Comparison of ENCODE assay signal across 10 mouse cellular contexts in the genomic region with DNA sequence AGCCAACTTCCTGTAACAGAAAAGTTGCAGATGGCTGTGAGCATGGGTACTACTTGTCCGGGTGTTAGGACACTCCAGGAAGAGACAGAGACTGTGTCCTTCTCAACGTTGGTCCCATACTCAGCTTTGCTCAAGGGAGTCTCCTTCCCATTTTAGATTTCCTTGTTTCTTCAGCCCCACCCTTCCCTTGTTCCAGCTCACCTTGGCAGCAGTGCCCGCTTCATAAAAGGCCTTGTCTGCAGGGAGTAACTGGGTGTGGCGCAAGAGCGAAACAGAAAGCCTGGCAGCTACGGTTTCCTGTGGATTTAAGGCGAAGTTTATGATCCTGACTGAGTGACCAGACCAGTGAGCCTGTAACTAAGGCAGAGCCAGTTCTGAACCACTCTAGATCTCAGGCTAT. TPM values are rescaled to one million over a fixed set of nuclear protein-coding genes. Genes with fewer than 3 reads are reported as not detected.
A peak's percentile ranks its signal among the peaks of the same experiment; 100 is the strongest.
DNase-seq lines count a peak whose midpoint lies in the region; ATAC-seq and TF ChIP-seq lines count a peak whose summit lies in the region.
"Had no signal": no experiment of that assay in that cellular context is flagged by ENCODE, and none has a peak within 500 bp of the region (broad histone marks: within the 10 kb centered on the region; RNA-seq: fewer than 3 reads in every experiment).

No protein-coding gene starts in this region.

- peaks cover 42% of the 10 kb centered on the region for H3K4me1 ChIP-seq in embryonic facial prominence, embryonic 15.5 days
- peaks cover 16% of the 10 kb centered on the region for H3K4me1 ChIP-seq in intestine, embryonic 15.5 days (replicated peaks)
- H3K4me1 ChIP-seq in forebrain, embryonic 15.5 days = peaks cover 4% of the 10 kb centered on the region; the same call in 1 of the 2 replicates

- no peaks in the 10 kb centered on the region for H3K9me3 ChIP-seq in embryonic facial prominence, embryonic 15.5 days (replicated peaks)
- H3K9me3 ChIP-seq in intestine, embryonic 15.5 days = no peaks in the 10 kb centered on the region
- no peaks in the 10 kb centered on the region for H3K9me3 ChIP-seq in forebrain, embryonic 15.5 days

- H3K27ac ChIP-seq in gastrocnemius, adult 2 months = peak overlapping the region; percentile 81
- H3K27ac ChIP-seq in embryonic facial prominence, embryonic 15.5 days (replicated peaks) = 0 out of 2 replicates have a peak overlapping the region, but pooled peaks have one; percentile 71
- peak overlapping the region; percentile 56 for H3K27ac ChIP-seq in intestine, embryonic 15.5 days
- H3K27ac ChIP-seq in forebrain, embryonic 15.5 days (replicated peaks) = no peak overlapping the region

- peaks cover 82% of the 10 kb centered on the region for H3K36me3 ChIP-seq in embryonic facial prominence, embryonic 15.5 days
- H3K36me3 ChIP-seq in intestine, embryonic 15.5 days = peaks cover 29% of the 10 kb centered on the region
- peaks cover 52% of the 10 kb centered on the region for H3K36me3 ChIP-seq in forebrain, embryonic 15.5 days

- H3K4me3 ChIP-seq in gastrocnemius, adult 2 months = peak overlapping the region; percentile 45
- no peak overlapping the region for H3K4me3 ChIP-seq in embryonic facial prominence, embryonic 15.5 days (replicated peaks)
- H3K4me3 ChIP-seq in intestine, embryonic 15.5 days (replicated peaks) = no peak overlapping the region
- H3K4me3 ChIP-seq in forebrain, embryonic 15.5 days = no peak overlapping the region

- intact Hi-C loops in gastrocnemius, adult 2 months (cut with DNase I) = no loop called here

- no peak overlapping the region for H3K4me2 ChIP-seq in embryonic facial prominence, embryonic 15.5 days (replicated peaks)
- H3K4me2 ChIP-seq in intestine, embryonic 15.5 days (replicated peaks) = peak overlapping the region; percentile 59
- no peak overlapping the region for H3K4me2 ChIP-seq in forebrain, embryonic 15.5 days (replicated peaks)

- peak; percentile 55 for DNase-seq in gastrocnemius, adult 2 months
- DNase-seq in gastrocnemius, postnatal 10 days = no peak
- DNase-seq in lung, postnatal 4 days = peak; percentile 71 to 77
- no peak for DNase-seq in B cell, adult 2 months
- no peak for DNase-seq in cerebellum, adult 18-20 months

- WGBS in embryonic facial prominence, embryonic 15.5 days = 63% methylated on average over 7 of the region's 7 CpGs
- 55% methylated on average over 7 of the region's 7 CpGs for WGBS in intestine, embryonic 15.5 days
- WGBS in forebrain, embryonic 15.5 days = 87% methylated on average over 7 of the region's 7 CpGs

- no peaks in the 10 kb centered on the region for H3K27me3 ChIP-seq in embryonic facial prominence, embryonic 15.5 days
- H3K27me3 ChIP-seq in intestine, embryonic 15.5 days (replicated peaks) = no peaks in the 10 kb centered on the region
- no peaks in the 10 kb centered on the region for H3K27me3 ChIP-seq in forebrain, embryonic 15.5 days

- no peak for ATAC-seq in embryonic facial prominence, embryonic 15.5 days (ENCODE audit: insufficient number of reproducible peaks, low FRiP score, low TSS enrichment, low read depth)
- peak; percentile 52 for ATAC-seq in intestine, embryonic 15.5 days
- no peak for ATAC-seq in forebrain, embryonic 15.5 days (replicated peaks)
- ATAC-seq: CD4-positive, CD25-positive, alpha-beta regulatory T cell, adult 4 months had no signal

- H3K9ac ChIP-seq in embryonic facial prominence, embryonic 15.5 days = no peak overlapping the region
- no peak overlapping the region for H3K9ac ChIP-seq in intestine, embryonic 15.5 days
- no peak overlapping the region for H3K9ac ChIP-seq in forebrain, embryonic 15.5 days (replicated peaks)

- TF ChIP-seq CTCF in gastrocnemius, adult 2 months (IDR thresholded peaks at IDR 0.05) = no peak

RNA-seq across cellular contexts. Expression of gene Krtcap3, which starts 3.0 kb away (rescaled TPM):
- 1 to 10 TPM; 1.5 to 2.0 TPM for total RNA-seq in gastrocnemius, adult 2 months (2021)
- total RNA-seq in gastrocnemius, postnatal 10 days (2021) = 1 to 10 TPM; 1.5 to 3.0 TPM
- 21.8 and 23.5 TPM in 2 replicates for polyA plus RNA-seq in embryonic facial prominence, embryonic 15.5 days (2015; fragmentation: Nextera tagmentation; extraction: Ambion mirVana)
- polyA plus RNA-seq in intestine, embryonic 15.5 days (2015; fragmentation: Nextera tagmentation; extraction: Ambion mirVana) = 66.8 and 70.0 TPM in 2 replicates
- polyA plus RNA-seq in forebrain, embryonic 15.5 days (2015; fragmentation: Nextera tagmentation; extraction: Ambion mirVana) = 1.7 and 2.4 TPM in 2 replicates

RNA-seq across cellular contexts. Expression of gene Gm9970, which starts 13.4 kb away (rescaled TPM):
- total RNA-seq in gastrocnemius, adult 2 months (2021) = not detected
- total RNA-seq in gastrocnemius, postnatal 10 days (2021) = not detected
- 0.99 TPM in 1 of 2 replicates, not detected in the other for polyA plus RNA-seq in embryonic facial prominence, embryonic 15.5 days (2015; fragmentation: Nextera tagmentation; extraction: Ambion mirVana)
- polyA plus RNA-seq in intestine, embryonic 15.5 days (2015; fragmentation: Nextera tagmentation; extraction: Ambion mirVana) = 0.33 TPM in 1 of 2 replicates, not detected in the other
- polyA plus RNA-seq in forebrain, embryonic 15.5 days (2015; fragmentation: Nextera tagmentation; extraction: Ambion mirVana) = 0.34 TPM in 1 of 2 replicates, not detected in the other
- total RNA-seq: left cerebral cortex, postnatal 36 days had no signal
- polyA plus RNA-seq: CD4-positive, CD25-positive, alpha-beta regulatory T cell, adult 4 months had no signal

RNA-seq across cellular contexts. Expression of gene Nrbp1, which starts 13.8 kb away (rescaled TPM):
- 10 to 100 TPM; 51.3 to 58.5 TPM for total RNA-seq in gastrocnemius, adult 2 months (2021)
- total RNA-seq in gastrocnemius, postnatal 10 days (2021) = 10 to 100 TPM; 74.7 to 76.3 TPM
- polyA plus RNA-seq in embryonic facial prominence, embryonic 15.5 days (2015; fragmentation: Nextera tagmentation; extraction: Ambion mirVana) = 175 and 178 TPM in 2 replicates
- 133 and 136 TPM in 2 replicates for polyA plus RNA-seq in intestine, embryonic 15.5 days (2015; fragmentation: Nextera tagmentation; extraction: Ambion mirVana)
- polyA plus RNA-seq in forebrain, embryonic 15.5 days (2015; fragmentation: Nextera tagmentation; extraction: Ambion mirVana) = 156 and 157 TPM in 2 replicates

RNA-seq across cellular contexts. Expression of gene Ppm1g, which starts 34.0 kb away (rescaled TPM):
- total RNA-seq in gastrocnemius, adult 2 months (2021) = 10 to 100 TPM; 41.1 to 45.7 TPM
- total RNA-seq in gastrocnemius, postnatal 10 days (2021) = 10 to 100 TPM; 41.7 to 43.9 TPM
- 113 and 115 TPM in 2 replicates for polyA plus RNA-seq in embryonic facial prominence, embryonic 15.5 days (2015; fragmentation: Nextera tagmentation; extraction: Ambion mirVana)
- polyA plus RNA-seq in intestine, embryonic 15.5 days (2015; fragmentation: Nextera tagmentation; extraction: Ambion mirVana) = 124 and 132 TPM in 2 replicates
- 170 TPM in 2 replicates for polyA plus RNA-seq in forebrain, embryonic 15.5 days (2015; fragmentation: Nextera tagmentation; extraction: Ambion mirVana)

RNA-seq across cellular contexts. Expression of gene Ift172, which starts 36.5 kb away (rescaled TPM):
- total RNA-seq in gastrocnemius, adult 2 months (2021) = 10 to 100 TPM; 26.0 to 34.8 TPM
- 10 to 100 TPM; 20.2 to 27.7 TPM for total RNA-seq in gastrocnemius, postnatal 10 days (2021)
- polyA plus RNA-seq in embryonic facial prominence, embryonic 15.5 days (2015; fragmentation: Nextera tagmentation; extraction: Ambion mirVana) = 39.4 and 39.5 TPM in 2 replicates
- polyA plus RNA-seq in intestine, embryonic 15.5 days (2015; fragmentation: Nextera tagmentation; extraction: Ambion mirVana) = 20.1 and 21.4 TPM in 2 replicates
- polyA plus RNA-seq in forebrain, embryonic 15.5 days (2015; fragmentation: Nextera tagmentation; extraction: Ambion mirVana) = 36.0 and 38.0 TPM in 2 replicates

Comparison
In these comparisons a context has a peak if more than half of its experiments do, and no peak if none do; other contexts are left out.
1. DNase-seq: peak in gastrocnemius, adult 2 months (single experiment) and lung, postnatal 4 days (2 of 2); none in gastrocnemius, postnatal 10 days (single experiment), B cell, adult 2 months (0 of 2) and cerebellum, adult 18-20 months (0 of 2).